Mouse (Mus musculus) hindbrain, embryonic 16.5 days (tissue): ENCODE results near the gene Syt2. TPM values are rescaled to one million over a fixed set of nuclear protein-coding genes. Genes with fewer than 3 reads are reported as not detected.

Experiments
- microRNA-seq: library from miRNA; unstranded; fragments of <30 nt; microRNA quantifications from one replicate; pipeline ENCODE4, GENCODE M21; 2017
- polyA plus RNA-seq: library from polyadenylated mRNA; unstranded; fragments of >200 nt; fragmentation: Nextera tagmentation; extraction: Ambion mirVana; gene quantifications from 2 replicates; pipeline ENCODE4 v1.2.1, GENCODE M21; 2015

Gene Syt2
- polyA plus RNA-seq, 1 experiment from 2014 or later = 11.9 TPM

Small RNA genes lying within 50 kb of the gene (microRNA-seq; reads per million reads assigned to microRNA genes)
- gene Gm22232 = not detected

Other genes with a start within 250 kb of the Syt2 start
- 15.2 and 15.8 TPM in 2 replicates for gene Cyb5r1, start 241.1 kb upstream of the Syt2 start, polyA plus RNA-seq
- 87.0 and 89.4 TPM in 2 replicates for gene Adipor1, start 231.3 kb upstream of the Syt2 start, polyA plus RNA-seq
- 38.6 and 40.4 TPM in 2 replicates for gene Klhl12, start 191.1 kb upstream of the Syt2 start, polyA plus RNA-seq
- 78.8 and 81.5 TPM in 2 replicates for gene Rabif, start 152.0 kb upstream of the Syt2 start, polyA plus RNA-seq
- gene Mgat4e, start 97.0 kb upstream of the Syt2 start, polyA plus RNA-seq = not detected in 2 replicates
- gene Kdm5b, start 86.5 kb upstream of the Syt2 start, polyA plus RNA-seq = 49.9 and 58.9 TPM in 2 replicates